Mouse (Mus musculus) forebrain, embryonic 13.5 days (tissue): ENCODE results near the gene Lbhd1. TPM values are rescaled to one million over a fixed set of nuclear protein-coding genes. Genes with fewer than 3 reads are reported as not detected.
A peak's percentile ranks its signal among the peaks of the same experiment; 100 is the strongest.

Experiments
- ATAC-seq: fragments of 200-750 bp; cut with Nextera tagmentation; 2 replicates; pipeline ENCODE4 v1.8.0; 2017
- H3K27ac ChIP-seq: fragments of 300-500 bp; sonication (generic); 2 replicates; pipeline ENCODE4 v1.5.1; 2015; ENCODE audit warnings: inconsistent platforms, mild to moderate bottlenecking, moderate library complexity
- H3K27me3 ChIP-seq: fragments of 300-500 bp; sonication (generic); 2 replicates; pipeline ENCODE4 v1.6.1; 2015; ENCODE audit warnings: mild to moderate bottlenecking, inconsistent platforms
- H3K36me3 ChIP-seq: fragments of 300-500 bp; sonication (generic); 2 replicates; pipeline ENCODE4 v1.6.1; 2015; ENCODE audit warnings: mild to moderate bottlenecking, inconsistent platforms; ENCODE audit not compliant: poor library complexity, severe bottlenecking
- H3K4me1 ChIP-seq: fragments of 300-500 bp; sonication (generic); 2 replicates; pipeline ENCODE4 v1.6.1; 2015; ENCODE audit warnings: inconsistent platforms
- H3K4me2 ChIP-seq: fragments of 300-500 bp; sonication (generic); 2 replicates; pipeline ENCODE4 v1.6.1; 2015; ENCODE audit warnings: inconsistent platforms, mild to moderate bottlenecking, moderate library complexity
- H3K4me3 ChIP-seq: fragments of 300-500 bp; sonication (generic); 2 replicates; pipeline ENCODE4 v1.5.1; 2015; ENCODE audit warnings: mild to moderate bottlenecking, inconsistent platforms
- H3K9ac ChIP-seq: fragments of 300-500 bp; sonication (generic); 2 replicates; pipeline ENCODE4 v1.6.1; 2015; ENCODE audit warnings: mild to moderate bottlenecking, inconsistent platforms
- H3K9me3 ChIP-seq: fragments of 300-500 bp; sonication (generic); replicated peaks from 2 replicates; pipeline ENCODE4 v1.6.1; 2016; ENCODE audit warnings: inconsistent platforms
- WGBS: fragments of 180-500 bp; shearing (Covaris S2); methylation state at CpG from one replicate; pipeline ENCODE4 v1.1.7; 2015; 5-methylcytosine and 5-hydroxymethylcytosine counted together
- polyA plus RNA-seq: library from polyadenylated mRNA; unstranded; fragments of >200 nt; fragmentation: Nextera tagmentation; extraction: Ambion mirVana; gene quantifications from 2 replicates; pipeline ENCODE4 v1.2.1, GENCODE M21; 2015

The Lbhd1 gene
- polyA plus RNA-seq, 1 experiment from 2014 or later = 85.7 TPM

- no peak for ATAC-seq
- peak overlapping the region; percentile 80; the same call in 1 of the 2 replicates for H3K4me3 ChIP-seq
- H3K27ac ChIP-seq = no peak overlapping the region
- H3K4me1 ChIP-seq = peaks cover 15% of the 10 kb centered on the region
- H3K9ac ChIP-seq = no peak overlapping the region
- H3K4me2 ChIP-seq = peak overlapping the region; percentile 71
- peaks cover 20% of the 10 kb centered on the region for H3K36me3 ChIP-seq
- no peaks in the 10 kb centered on the region for H3K9me3 ChIP-seq
- WGBS = 87% methylated on average over 9 of the region's 9 CpGs
- H3K27me3 ChIP-seq = no peaks in the 10 kb centered on the region
Observed at GRCm38 (mm10) chr19:8921741-8922140, 38.2 kb downstream of the Lbhd1 start.

GRCm38 (mm10) chr19:8926766-8927165 lies 43.2 kb downstream of the Lbhd1 start:
- H3K4me2 ChIP-seq = no peak overlapping the region
- H3K27me3 ChIP-seq = peaks cover 11% of the 10 kb centered on the region
- H3K9ac ChIP-seq = no peak overlapping the region
- no peak for ATAC-seq
- H3K27ac ChIP-seq = no peak overlapping the region
- H3K9me3 ChIP-seq = no peaks in the 10 kb centered on the region
- 90% methylated on average over 2 of the region's 2 CpGs for WGBS
- peaks cover 35% of the 10 kb centered on the region for H3K36me3 ChIP-seq
- no peak overlapping the region for H3K4me3 ChIP-seq
- peaks cover 22% of the 10 kb centered on the region for H3K4me1 ChIP-seq

- Histone ChIP-seq H3K36me3 (peaks cover 35% of the 10 kb centered on the region), H3K27ac (no peak overlapping the region), H3K9ac (no peak overlapping the region), H3K27me3 (peaks cover 11% of the 10 kb centered on the region), H3K4me2 (no peak overlapping the region), H3K9me3 (no peaks in the 10 kb centered on the region), H3K4me1 (peaks cover 20% of the 10 kb centered on the region), H3K4me3 (no peak overlapping the region)
- no peak for ATAC-seq
- 90% methylated on average over 12 of the region's 12 CpGs for WGBS
Observed at GRCm38 (mm10) chr19:8927891-8928525, 44.5 kb downstream of the Lbhd1 start.

GRCm38 (mm10) chr19:8928689-8929223 lies 45.2 kb downstream of the Lbhd1 start:
- peak overlapping the region; percentile 56 for H3K4me3 ChIP-seq
- H3K4me1 ChIP-seq = peaks cover 20% of the 10 kb centered on the region
- WGBS = 15% methylated on average over 16 of the region's 16 CpGs
- H3K4me2 ChIP-seq = peak overlapping the region; percentile 76
- no peak overlapping the region for H3K27ac ChIP-seq
- no peaks in the 10 kb centered on the region for H3K9me3 ChIP-seq
- H3K9ac ChIP-seq = peak overlapping the region; percentile 77
- H3K27me3 ChIP-seq = peaks cover 11% of the 10 kb centered on the region
- H3K36me3 ChIP-seq = peaks cover 40% of the 10 kb centered on the region
- peak; percentile 44 for ATAC-seq

- Histone ChIP-seq H3K9me3 (no peaks in the 10 kb centered on the region), H3K4me3 (peak within 1 kb of the TSS; percentile 56), H3K27me3 (peaks cover 11% of the 10 kb centered on the region), H3K27ac (no peak within 1 kb of the TSS; the same call in 1 of the 2 replicates), H3K9ac (peak within 1 kb of the TSS; percentile 77), H3K36me3 (peaks cover 44% of the 10 kb centered on the region), H3K4me2 (peak within 1 kb of the TSS; percentile 76), H3K4me1 (peaks cover 20% of the 10 kb centered on the region)
- peak; percentile 58 for ATAC-seq
- under 1% methylated on average over 68 of the region's 74 CpGs for WGBS
Observed at GRCm38 (mm10) chr19:8929224-8930088, 45.9 kb downstream of the Lbhd1 start, which contains the start of the genes Rom1 and Eml3. TSS of gene Rom1 (minus strand) at chr19:8929356. TSS of gene Eml3 (plus strand) at chr19:8929552.

- WGBS = 19% methylated on average over 11 of the region's 11 CpGs
- peaks cover 11% of the 10 kb centered on the region for H3K27me3 ChIP-seq
- peak overlapping the region; percentile 56 for H3K4me3 ChIP-seq
- ATAC-seq = peak; percentile 23; the same call in 1 of the 2 replicates
- peak overlapping the region; percentile 77 for H3K9ac ChIP-seq
- peaks cover 20% of the 10 kb centered on the region for H3K4me1 ChIP-seq
- H3K36me3 ChIP-seq = peaks cover 44% of the 10 kb centered on the region
- H3K9me3 ChIP-seq = no peaks in the 10 kb centered on the region
- H3K27ac ChIP-seq = no peak overlapping the region
- H3K4me2 ChIP-seq = peak overlapping the region; percentile 76
Observed at GRCm38 (mm10) chr19:8930117-8930516, 46.6 kb downstream of the Lbhd1 start.

- whole genome bisulfite sequencing = 83% methylated on average over 7 of the region's 7 CpGs
- peaks cover 20% of the 10 kb centered on the region for H3K4me1 ChIP-seq
Observed at GRCm38 (mm10) chr19:8930771-8931170, 47.2 kb downstream of the Lbhd1 start.

GRCm38 (mm10) chr19:8936736-8937135 lies 53.2 kb downstream of the Lbhd1 start:
- H3K4me2 ChIP-seq = no peak overlapping the region
- no peak overlapping the region for H3K4me3 ChIP-seq
- no peaks in the 10 kb centered on the region for H3K9me3 ChIP-seq
- ATAC-seq = no peak
- H3K27me3 ChIP-seq = no peaks in the 10 kb centered on the region
- no peak overlapping the region for H3K27ac ChIP-seq
- H3K4me1 ChIP-seq = peaks cover 7% of the 10 kb centered on the region
- peaks cover 22% of the 10 kb centered on the region; the same call in 1 of the 2 replicates for H3K36me3 ChIP-seq
- H3K9ac ChIP-seq = no peak overlapping the region
- WGBS = 88% methylated on average over 2 of the region's 2 CpGs

More at GRCm38 (mm10) chr19:8930771-8931170, 47.2 kb downstream of the Lbhd1 start:
- Histone ChIP-seq H3K4me2 (peak overlapping the region; percentile 76), H3K4me3 (0 out of 2 replicates have a peak overlapping the region, but pooled peaks have one; percentile 56), H3K9ac (peak overlapping the region; percentile 28; the same call in 1 of the 2 replicates), H3K27ac (no peak overlapping the region), H3K27me3 (peaks cover 11% of the 10 kb centered on the region), H3K9me3 (no peaks in the 10 kb centered on the region), H3K36me3 (peaks cover 41% of the 10 kb centered on the region)
- no peak for ATAC-seq

- 82% methylated on average over 15 of the region's 15 CpGs for WGBS
- no peaks in the 10 kb centered on the region for H3K27me3 ChIP-seq
- peak overlapping the region; percentile 72 for H3K4me2 ChIP-seq
- ATAC-seq = no peak; the same call in 1 of the 2 replicates
- H3K4me3 ChIP-seq = peak overlapping the region; percentile 85; the same call in 1 of the 2 replicates
- peak overlapping the region; percentile 99; the same call in 1 of the 2 replicates for H3K9ac ChIP-seq
- peaks cover 35% of the 10 kb centered on the region for H3K4me1 ChIP-seq
- peaks cover 27% of the 10 kb centered on the region for H3K36me3 ChIP-seq
- no peak overlapping the region for H3K27ac ChIP-seq
- no peaks in the 10 kb centered on the region for H3K9me3 ChIP-seq
Observed at GRCm38 (mm10) chr19:8940526-8941133, 57.1 kb downstream of the Lbhd1 start.

GRCm38 (mm10) chr19:8941136-8941514 lies 57.6 kb downstream of the Lbhd1 start:
- Histone ChIP-seq H3K9me3 (no peaks in the 10 kb centered on the region), H3K4me3 (peak overlapping the region; percentile 85), H3K9ac (peak overlapping the region; percentile 99), H3K36me3 (peaks cover 32% of the 10 kb centered on the region), H3K4me2 (peak overlapping the region; percentile 72), H3K27me3 (no peaks in the 10 kb centered on the region), H3K4me1 (peaks cover 35% of the 10 kb centered on the region), H3K27ac (peak overlapping the region; percentile 97)
- WGBS = 32% methylated on average over 10 of the region's 10 CpGs
- ATAC-seq = peak; percentile 16; the same call in 1 of the 2 replicates

- peak within 1 kb of the TSS; percentile 97 for H3K27ac ChIP-seq
- H3K9ac ChIP-seq = peak within 1 kb of the TSS; percentile 99
- no peaks in the 10 kb centered on the region for H3K9me3 ChIP-seq
- H3K4me1 ChIP-seq = peaks cover 35% of the 10 kb centered on the region
- no peaks in the 10 kb centered on the region for H3K27me3 ChIP-seq
- H3K36me3 ChIP-seq = peaks cover 33% of the 10 kb centered on the region
- H3K4me2 ChIP-seq = peak within 1 kb of the TSS; percentile 72
- ATAC-seq = peak; percentile 94
- WGBS = under 1% methylated on average over 64 of the region's 64 CpGs
- peak within 1 kb of the TSS; percentile 85 for H3K4me3 ChIP-seq
Observed at GRCm38 (mm10) chr19:8941515-8942217, 58.1 kb downstream of the Lbhd1 start, which contains the start of gene Mta2. TSS of gene Mta2 (plus strand) at chr19:8941875.
